Mouse (Mus musculus) embryonic facial prominence, embryonic 11.5 days (tissue): Measurements from ENCODE around the gene Cdc7. TPM values are rescaled to one million over a fixed set of nuclear protein-coding genes. Genes with fewer than 3 reads are reported as not detected.

Source experiments
- ATAC-seq: fragments of 200-750 bp; cut with Nextera tagmentation; replicated peaks from 2 replicates; pipeline ENCODE4 v1.8.0; 2017; ENCODE audit warnings: low read depth; ENCODE audit not compliant: insufficient number of reproducible peaks, low FRiP score, low TSS enrichment
- DNase-seq: peaks from one replicate; pipeline ENCODE4 v3.0.0-alpha.2; 2015; ENCODE audit warnings: low spot score
- H3K27ac ChIP-seq: fragments of 300-500 bp; sonication (generic); replicated peaks from 2 replicates; pipeline ENCODE4 v1.5.1; 2014; ENCODE audit warnings: mild to moderate bottlenecking, low read depth, low read length, control low read depth
- H3K27me3 ChIP-seq: fragments of 300-500 bp; sonication (generic); 2 replicates; pipeline ENCODE4 v1.6.1; 2014; ENCODE audit warnings: mild to moderate bottlenecking, low read length, moderate library complexity, mixed read lengths; ENCODE audit not compliant: control insufficient read depth, insufficient read depth
- H3K36me3 ChIP-seq: fragments of 300-500 bp; sonication (generic); replicated peaks from 2 replicates; pipeline ENCODE4 v1.6.1; 2014; ENCODE audit warnings: low read depth, mild to moderate bottlenecking, low read length, moderate library complexity, mixed read lengths; ENCODE audit not compliant: control insufficient read depth, insufficient read depth
- H3K4me1 ChIP-seq: fragments of 300-500 bp; sonication (generic); 2 replicates; pipeline ENCODE4 v1.6.1; 2014; ENCODE audit warnings: low read length, mixed read lengths; ENCODE audit not compliant: control insufficient read depth, insufficient read depth
- H3K4me2 ChIP-seq: fragments of 300-500 bp; sonication (generic); 2 replicates; pipeline ENCODE4 v1.6.1; 2014; ENCODE audit warnings: low read depth, mild to moderate bottlenecking, control low read depth, low read length, moderate library complexity
- H3K4me3 ChIP-seq: fragments of 300-500 bp; sonication (generic); 2 replicates; pipeline ENCODE4 v1.5.1; 2014; ENCODE audit warnings: low read depth, low read length, control low read depth
- H3K9ac ChIP-seq: fragments of 300-500 bp; sonication (generic); replicated peaks from 2 replicates; pipeline ENCODE4 v1.6.1; 2014; ENCODE audit warnings: mild to moderate bottlenecking, control low read depth, low read length
- H3K9me3 ChIP-seq: fragments of 300-500 bp; sonication (generic); replicated peaks from 2 replicates; pipeline ENCODE4 v1.6.1; 2016; ENCODE audit warnings: mild to moderate bottlenecking, low read length, inconsistent platforms, mixed read lengths; ENCODE audit not compliant: control insufficient read depth
- WGBS: fragments of 180-500 bp; shearing (Covaris S2); extraction: QIAGEN DNeasy Blood & Tissue Kit; methylation state at CpG from one replicate; pipeline ENCODE4 v1.1.7; 2014; 5-methylcytosine and 5-hydroxymethylcytosine counted together
- polyA plus RNA-seq: library from polyadenylated mRNA; unstranded; fragments of >200 nt; fragmentation: Nextera tagmentation; extraction: Ambion mirVana; gene quantifications from 2 replicates; pipeline ENCODE4 v1.2.1, GENCODE M21; 2014

Cdc7 gene
- polyA plus RNA-seq, 1 experiment from 2014 or later = 70.4 TPM

DNA sequence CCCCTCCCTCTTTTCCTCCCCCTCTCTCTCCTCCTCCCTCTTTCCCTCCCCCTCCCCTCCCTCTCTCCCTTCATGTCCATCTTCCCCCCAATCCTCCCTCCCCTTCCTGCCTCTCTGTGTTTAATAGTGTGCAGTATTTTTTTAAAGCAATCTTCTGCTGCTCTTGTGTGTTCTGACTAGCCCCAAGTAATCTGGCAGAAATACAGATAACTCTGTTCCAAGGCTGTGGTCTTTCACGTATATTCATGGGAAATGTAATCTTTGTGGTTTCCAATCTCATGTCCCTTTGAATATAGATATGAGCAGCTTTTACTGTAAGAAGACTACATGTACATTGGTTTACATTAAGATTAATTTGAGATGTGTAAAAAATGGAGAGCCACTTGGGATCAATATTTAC is 64.4 kb downstream of the Cdc7 start:
- no peaks in the 10 kb centered on the region for H3K4me1 ChIP-seq
- H3K27ac ChIP-seq = no peak overlapping the region
- H3K36me3 ChIP-seq = no peaks in the 10 kb centered on the region
- DNase-seq = no peak
- 45% methylated on average over 1 of the region's 1 CpGs for WGBS
- no peak overlapping the region for H3K9ac ChIP-seq
- no peaks in the 10 kb centered on the region for H3K27me3 ChIP-seq
- ATAC-seq = no peak
- H3K9me3 ChIP-seq = no peaks in the 10 kb centered on the region
- H3K4me2 ChIP-seq = no peak overlapping the region
- H3K4me3 ChIP-seq = no peak overlapping the region

- no peaks in the 10 kb centered on the region for H3K4me1 ChIP-seq
- H3K27me3 ChIP-seq = no peaks in the 10 kb centered on the region
- no peaks in the 10 kb centered on the region for H3K9me3 ChIP-seq
- no peak overlapping the region for H3K9ac ChIP-seq
- ATAC-seq = no peak
- 66% methylated on average over 4 of the region's 4 CpGs for WGBS
- DNase-seq = no peak
- H3K4me3 ChIP-seq = no peak overlapping the region
- no peaks in the 10 kb centered on the region for H3K36me3 ChIP-seq
- H3K4me2 ChIP-seq = no peak overlapping the region
- no peak overlapping the region for H3K27ac ChIP-seq
Measured at GRCm38 (mm10) chr5:107029801-107030200, 65.7 kb downstream of the Cdc7 start.

DNA sequence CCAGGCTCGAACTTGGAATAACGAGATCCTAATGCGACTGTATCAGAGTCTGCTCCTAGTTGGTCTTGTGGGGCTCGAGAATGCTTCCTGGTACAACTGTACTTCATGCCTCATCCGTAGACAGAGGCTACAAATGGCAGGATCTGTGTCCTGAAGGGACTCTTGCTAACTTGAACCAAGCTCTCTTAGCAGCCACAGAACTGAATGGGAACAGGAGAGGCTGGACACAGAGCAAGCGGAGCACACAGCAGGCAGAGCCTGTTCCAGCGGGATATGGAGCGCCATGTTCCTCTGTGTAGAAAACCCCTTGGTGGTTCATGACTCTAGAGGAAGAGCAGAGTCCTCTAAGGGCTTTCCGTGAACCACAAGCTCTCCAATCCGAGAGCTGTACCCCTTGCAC is 66.7 kb downstream of the Cdc7 start:
- Histone ChIP-seq H3K36me3 (no peaks in the 10 kb centered on the region), H3K9me3 (no peaks in the 10 kb centered on the region), H3K27ac (no peak overlapping the region), H3K9ac (no peak overlapping the region), H3K4me2 (no peak overlapping the region), H3K27me3 (no peaks in the 10 kb centered on the region), H3K4me1 (no peaks in the 10 kb centered on the region), H3K4me3 (no peak overlapping the region)
- no peak for ATAC-seq
- WGBS = 92% methylated on average over 10 of the region's 10 CpGs
- no peak for DNase-seq

Other genes with a start within 250 kb of the Cdc7 start
- gene Hfm1, start 38.0 kb upstream of the Cdc7 start, polyA plus RNA-seq = 4.1 and 5.1 TPM in 2 replicates